10 mouse cellular contexts compared by ENCODE assay signal in genomic region chr9:112119106-112119433, GRCm38 (mm10).
A peak's percentile ranks its signal among the peaks of the same experiment; 100 is the strongest.
DNase-seq lines count a peak whose midpoint lies in the region; ATAC-seq and TF ChIP-seq lines count a peak whose summit lies in the region.
"Had no signal": no experiment of that assay in that cellular context is flagged by ENCODE, and none has a peak within 500 bp of the region (broad histone marks: within the 10 kb centered on the region; RNA-seq: fewer than 3 reads in every experiment).

No protein-coding gene starts in this region.

- H3K4me3 ChIP-seq in kidney, postnatal 0 days (replicated peaks; ENCODE audit: low read depth, low read length): peak overlapping the region; percentile 20; the same call in 1 of the 2 replicates
- H3K4me3 ChIP-seq in embryonic facial prominence, embryonic 15.5 days (replicated peaks): peak overlapping the region; percentile 25; the same call in 1 of the 2 replicates
- H3K4me3 ChIP-seq in hindbrain, embryonic 13.5 days: peak overlapping the region; percentile 29
- H3K4me3 ChIP-seq in midbrain, embryonic 14.5 days (replicated peaks; ENCODE audit: low read depth, low read length): no peak overlapping the region

- H3K4me2 ChIP-seq in kidney, postnatal 0 days (ENCODE audit: low read length): peak overlapping the region; percentile 54; the same call in 1 of the 2 replicates
- peak overlapping the region; percentile 53 for H3K4me2 ChIP-seq in embryonic facial prominence, embryonic 15.5 days (replicated peaks)
- peak overlapping the region; percentile 61 for H3K4me2 ChIP-seq in hindbrain, embryonic 13.5 days
- peak overlapping the region; percentile 53 for H3K4me2 ChIP-seq in midbrain, embryonic 14.5 days (ENCODE audit: low read length)

- peaks cover 10% of the 10 kb centered on the region; the same call in 1 of the 2 replicates for H3K27me3 ChIP-seq in kidney, postnatal 0 days (ENCODE audit: insufficient read depth, low read length)
- H3K27me3 ChIP-seq in embryonic facial prominence, embryonic 15.5 days: peaks cover 6% of the 10 kb centered on the region; the same call in 1 of the 2 replicates
- H3K27me3 ChIP-seq in hindbrain, embryonic 13.5 days: peaks cover 34% of the 10 kb centered on the region
- no peaks in the 10 kb centered on the region for H3K27me3 ChIP-seq in midbrain, embryonic 14.5 days (ENCODE audit: control insufficient read depth, insufficient read depth, low read length)

- no peak for ATAC-seq in kidney, postnatal 0 days (replicated peaks; ENCODE audit: low FRiP score, low read depth)
- no peak for ATAC-seq in embryonic facial prominence, embryonic 15.5 days (ENCODE audit: insufficient number of reproducible peaks, low FRiP score, low TSS enrichment, low read depth)
- ATAC-seq in hindbrain, embryonic 13.5 days (ENCODE audit: low FRiP score): no peak
- peak; percentile 61; the same call in 1 of the 2 replicates for ATAC-seq in midbrain, embryonic 14.5 days (ENCODE audit: low FRiP score, low TSS enrichment)

- no peak for TF ChIP-seq CTCF in kidney, postnatal 0 days (IDR thresholded peaks at IDR 0.05; ENCODE audit: low read depth)

- no peaks in the 10 kb centered on the region for H3K9me3 ChIP-seq in kidney, postnatal 0 days (replicated peaks; ENCODE audit: low read length)
- H3K9me3 ChIP-seq in embryonic facial prominence, embryonic 15.5 days (replicated peaks): no peaks in the 10 kb centered on the region
- H3K9me3 ChIP-seq in hindbrain, embryonic 13.5 days: no peaks in the 10 kb centered on the region
- H3K9me3 ChIP-seq in midbrain, embryonic 14.5 days (ENCODE audit: control insufficient read depth, low read length): no peaks in the 10 kb centered on the region

- 22% methylated on average over 7 of the region's 7 CpGs for WGBS in kidney, postnatal 0 days
- 18% methylated on average over 7 of the region's 7 CpGs for WGBS in embryonic facial prominence, embryonic 15.5 days
- 20% methylated on average over 7 of the region's 7 CpGs for WGBS in hindbrain, embryonic 13.5 days
- WGBS in midbrain, embryonic 14.5 days: 20% methylated on average over 7 of the region's 7 CpGs

- H3K4me1 ChIP-seq in kidney, postnatal 0 days (replicated peaks; ENCODE audit: insufficient read depth, low read length): no peaks in the 10 kb centered on the region
- peaks cover 20% of the 10 kb centered on the region; the same call in 1 of the 2 replicates for H3K4me1 ChIP-seq in embryonic facial prominence, embryonic 15.5 days
- peaks cover 27% of the 10 kb centered on the region for H3K4me1 ChIP-seq in hindbrain, embryonic 13.5 days (replicated peaks)
- H3K4me1 ChIP-seq in midbrain, embryonic 14.5 days (ENCODE audit: control insufficient read depth, insufficient read depth, low read length): peaks cover 20% of the 10 kb centered on the region

- H3K36me3 ChIP-seq in kidney, postnatal 0 days (ENCODE audit: insufficient read depth, low read length): no peaks in the 10 kb centered on the region
- H3K36me3 ChIP-seq in embryonic facial prominence, embryonic 15.5 days: no peaks in the 10 kb centered on the region
- peaks cover 16% of the 10 kb centered on the region for H3K36me3 ChIP-seq in hindbrain, embryonic 13.5 days
- no peaks in the 10 kb centered on the region for H3K36me3 ChIP-seq in midbrain, embryonic 14.5 days (ENCODE audit: control insufficient read depth, insufficient read depth, low read length)

- DNase-seq in kidney, postnatal 0 days (ENCODE audit: low spot score): no peak
- no peak for DNase-seq in kidney, postnatal 4 days
- no peak for DNase-seq in midbrain, embryonic 14.5 days
- no peak for DNase-seq in adipocyte (ENCODE audit: low spot score)
- DNase-seq in urinary bladder, adult 18-20 months (ENCODE audit: low spot score in 2 of 2): no peak
- DNase-seq in embryo, embryonic 11 days: no peak
- DNase-seq: adrenal gland, adult 8-10 months; thymus, postnatal 25 days had no signal

- H3K27ac ChIP-seq in kidney, postnatal 0 days: no peak overlapping the region
- no peak overlapping the region for H3K27ac ChIP-seq in embryonic facial prominence, embryonic 15.5 days (replicated peaks)
- H3K27ac ChIP-seq in hindbrain, embryonic 13.5 days: peak overlapping the region; percentile 76
- H3K27ac ChIP-seq in midbrain, embryonic 14.5 days (replicated peaks; ENCODE audit: low read depth, low read length): peak overlapping the region; percentile 69; the same call in 1 of the 2 replicates

- no peak overlapping the region for H3K9ac ChIP-seq in kidney, postnatal 0 days (ENCODE audit: low read depth, low read length)
- no peak overlapping the region for H3K9ac ChIP-seq in embryonic facial prominence, embryonic 15.5 days
- peak overlapping the region; percentile 60; the same call in 1 of the 2 replicates for H3K9ac ChIP-seq in hindbrain, embryonic 13.5 days
- H3K9ac ChIP-seq in midbrain, embryonic 14.5 days (replicated peaks; ENCODE audit: low read length): no peak overlapping the region

Comparison
In these comparisons a context has a peak if more than half of its experiments do, and no peak if none do; other contexts are left out.
1. H3K27ac ChIP-seq: peak in hindbrain, embryonic 13.5 days (single experiment) and midbrain, embryonic 14.5 days (single experiment); none in kidney, postnatal 0 days (single experiment) and embryonic facial prominence, embryonic 15.5 days (single experiment).
2. Peak in every context shown above with its lines, with median percentiles within 50 percentile points of each other: H3K4me2 ChIP-seq.